Mouse (Mus musculus): Measurements from ENCODE around the gene Haao.

Gene Haao

GRCm38 (mm10) chr17:83782740-83783139 lies 65.0 kb downstream of the Haao start:
- DNase-seq (ENCODE audit: low read depth, low spot score), result no peak
